Mouse (Mus musculus) brain, embryonic 14.5 days (tissue): ENCODE measurements around the gene Abhd5.

Experiments used
- CTCF ChIP-seq: fragments of 200-500 bp; IDR thresholded peaks from 2 replicates; pipeline ENCODE4 v1.5.1; 2012; ENCODE audit warnings: inconsistent platforms, mild to moderate bottlenecking, moderate library complexity, borderline replicate concordance; ENCODE audit not compliant: insufficient read depth, insufficient read length; ENCODE audit errors: extremely low read depth
- POLR2A ChIP-seq: fragments of 200-500 bp; IDR thresholded peaks from 2 replicates; pipeline ENCODE4 v1.6.1; 2012; ENCODE audit warnings: mild to moderate bottlenecking, inconsistent platforms, borderline replicate concordance; ENCODE audit not compliant: poor library complexity, insufficient read depth, insufficient read length, severe bottlenecking; ENCODE audit errors: extremely low read depth

GRCm38 (mm10) chr9:122378986-122379385 lies 27.6 kb downstream of the Abhd5 start:
- TF ChIP-seq POLR2A (no peak), CTCF (no peak)
